Mouse (Mus musculus) 3134 (cell line): Measurements from ENCODE around the gene Rgl3.

Experiments used
- DNase-seq: peaks from one replicate; pipeline ENCODE4 v3.0.0-alpha.2; 2011; ENCODE audit warnings: low spot score; ENCODE audit not compliant: insufficient read length; ENCODE audit errors: extremely low read depth

The Rgl3 gene

DNA sequence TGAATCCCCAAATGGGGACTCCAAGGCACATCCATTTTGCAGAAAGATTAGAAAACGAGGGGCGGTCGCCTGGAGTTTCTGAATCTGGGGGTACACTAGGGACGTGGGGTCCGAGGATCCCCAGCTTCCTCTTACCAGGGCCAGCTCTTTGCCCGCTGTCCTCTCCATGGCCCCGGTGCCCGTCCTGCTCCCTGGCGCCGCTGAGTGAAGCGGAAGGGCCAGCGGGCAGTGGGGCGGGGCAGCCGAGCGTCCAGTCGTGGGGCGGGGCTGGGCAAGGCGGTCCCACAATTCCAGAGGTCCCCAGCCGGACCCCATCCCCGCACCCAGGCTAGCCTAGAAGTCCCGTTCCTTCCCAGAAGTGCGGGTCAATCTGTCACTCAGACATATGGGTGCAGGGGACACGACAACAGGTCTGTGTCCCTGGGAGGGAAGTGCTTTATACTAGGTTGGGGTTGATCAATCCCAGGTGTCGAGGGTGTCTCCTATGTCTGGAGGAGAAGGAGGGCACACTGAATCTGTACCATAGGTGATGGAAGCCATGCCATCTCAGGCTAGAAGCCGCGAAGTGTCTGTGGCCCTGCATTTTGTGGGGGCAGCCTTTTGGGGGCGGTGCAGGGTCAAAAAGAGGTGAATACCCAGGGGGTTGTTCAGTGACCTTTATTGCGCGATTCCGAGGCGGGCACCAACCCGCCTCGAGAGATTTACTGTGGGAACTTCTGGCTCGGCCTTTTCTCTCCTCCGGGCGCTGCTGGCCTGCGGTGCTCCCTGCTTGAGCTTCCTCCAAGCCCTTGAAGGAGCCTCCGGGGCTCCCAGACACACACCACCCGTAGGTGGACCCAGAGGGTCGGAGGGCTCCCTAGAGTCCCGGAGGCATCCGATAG lies at the start of gene Rgl3:
Rgl3 (minus strand) TSS at position 217 of the 881 bp plus-strand sequence.
- DNase-seq, result no peak

DNA sequence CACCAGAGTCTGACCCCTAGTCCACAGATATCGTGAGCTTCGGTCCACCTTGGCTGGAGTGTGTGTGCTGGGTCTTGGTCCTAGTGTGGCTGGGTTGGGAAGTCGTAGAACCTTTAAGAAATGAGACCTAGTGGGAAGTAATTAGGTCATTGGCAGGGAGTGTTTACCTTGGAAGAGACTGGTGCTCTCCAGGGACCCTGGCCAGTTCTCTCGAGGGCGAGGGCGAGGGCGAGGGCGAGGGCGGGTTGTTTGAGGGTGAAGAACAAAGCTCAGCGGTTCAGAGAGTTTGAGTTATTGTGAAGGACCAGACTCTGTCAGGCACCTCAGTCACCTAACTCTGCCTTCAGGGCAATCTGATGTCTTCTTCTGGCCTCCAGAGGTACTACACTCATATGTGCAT lies 48.6 kb upstream of the Rgl3 start:
- no peak for DNase-seq

DNA sequence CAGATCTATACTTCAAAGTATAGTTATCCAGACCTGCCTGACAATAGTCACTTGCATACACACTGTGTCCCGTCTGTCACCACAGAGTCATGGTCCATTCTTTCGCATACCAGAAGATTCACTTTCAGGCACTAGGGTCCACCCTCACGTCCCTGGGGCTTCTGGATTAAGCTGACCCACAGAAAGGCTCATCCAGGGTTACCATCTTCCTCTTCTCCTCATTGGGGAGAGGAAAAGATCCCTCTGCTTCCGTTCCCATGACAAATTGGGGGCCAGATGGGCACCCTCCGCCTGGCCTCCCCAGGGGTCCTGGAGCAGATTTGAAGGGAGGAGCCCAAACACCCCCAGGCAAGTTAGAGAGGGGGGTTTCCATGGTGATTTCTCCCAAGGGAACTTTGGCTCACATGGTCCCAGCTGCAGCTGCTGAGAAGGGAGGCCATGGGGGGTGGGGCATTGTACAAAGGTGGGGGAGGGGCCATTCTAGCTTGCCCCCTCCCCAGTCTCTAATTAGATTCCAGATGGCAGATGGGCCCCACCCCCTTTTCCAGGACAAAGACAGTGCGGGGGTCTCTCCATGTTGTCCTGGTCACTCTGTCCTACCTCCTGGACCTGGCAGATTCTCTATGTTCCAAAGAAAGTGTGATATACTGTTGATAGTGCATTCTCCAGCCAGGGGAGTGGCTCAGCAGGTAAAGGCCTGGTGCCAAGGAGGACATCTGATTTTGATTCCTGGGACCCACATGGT lies 46.2 kb upstream of the Rgl3 start:
- no peak for DNase-seq

DNA sequence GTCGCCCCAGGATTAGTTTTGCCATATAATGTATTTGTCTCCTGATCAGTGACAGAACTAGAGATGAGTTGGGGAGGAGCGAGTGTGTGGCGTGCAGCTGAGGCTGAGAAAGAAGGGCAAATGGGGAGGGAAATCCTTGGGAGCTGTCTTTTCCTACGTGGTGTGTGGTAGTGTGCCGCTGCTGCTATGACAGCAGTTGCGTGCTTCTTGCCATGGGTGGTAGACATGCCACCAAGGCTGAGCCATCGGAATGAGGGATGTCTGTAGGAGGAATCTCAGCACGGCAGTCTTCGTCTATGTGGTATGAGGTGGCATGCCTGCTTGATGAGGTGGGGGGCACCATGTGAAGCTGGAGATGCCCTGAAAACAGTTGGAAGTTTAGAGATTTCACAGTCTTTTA lies 41.1 kb upstream of the Rgl3 start:
- DNase-seq, result no peak

DNA sequence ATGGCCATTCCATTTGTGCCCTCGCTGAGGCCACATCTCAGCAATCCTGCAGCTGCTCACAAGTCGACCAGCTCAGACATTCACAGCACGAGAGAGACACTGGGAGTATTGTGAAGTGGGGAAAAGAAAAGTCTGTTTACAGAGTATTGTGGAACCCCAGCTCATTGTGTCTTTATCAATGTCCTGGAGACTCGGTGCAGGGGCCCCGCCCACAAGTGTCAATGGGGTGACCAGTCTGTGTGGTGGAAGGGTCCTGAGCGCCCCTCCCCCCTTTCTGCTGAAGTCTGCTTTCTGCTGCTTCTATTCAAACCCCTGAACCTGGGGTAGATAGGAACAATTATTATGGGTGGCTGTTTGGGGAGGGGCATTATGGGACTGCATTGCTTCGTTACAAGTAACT lies 39.2 kb upstream of the Rgl3 start:
- no peak for DNase-seq

DNA sequence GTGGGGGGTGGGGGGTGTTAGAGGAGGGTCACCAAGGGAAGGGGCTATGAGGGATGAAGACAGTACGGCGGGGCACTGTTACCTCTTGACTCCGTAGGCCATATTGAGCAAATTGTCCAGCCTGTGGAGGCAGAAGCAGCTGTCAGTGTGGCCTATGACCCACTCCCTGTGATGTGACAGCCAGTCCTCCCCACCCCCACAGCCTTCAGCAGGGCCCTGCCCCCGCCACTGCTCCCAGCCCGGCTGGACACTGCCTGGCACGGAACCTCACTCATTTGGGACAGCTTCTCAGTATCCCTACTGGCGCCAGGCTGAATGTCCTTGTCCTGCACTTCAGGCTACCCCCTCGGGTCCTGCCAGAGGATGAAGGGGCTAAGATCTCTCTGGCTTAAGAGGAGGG lies 35.3 kb upstream of the Rgl3 start:
- no peak for DNase-seq

DNA sequence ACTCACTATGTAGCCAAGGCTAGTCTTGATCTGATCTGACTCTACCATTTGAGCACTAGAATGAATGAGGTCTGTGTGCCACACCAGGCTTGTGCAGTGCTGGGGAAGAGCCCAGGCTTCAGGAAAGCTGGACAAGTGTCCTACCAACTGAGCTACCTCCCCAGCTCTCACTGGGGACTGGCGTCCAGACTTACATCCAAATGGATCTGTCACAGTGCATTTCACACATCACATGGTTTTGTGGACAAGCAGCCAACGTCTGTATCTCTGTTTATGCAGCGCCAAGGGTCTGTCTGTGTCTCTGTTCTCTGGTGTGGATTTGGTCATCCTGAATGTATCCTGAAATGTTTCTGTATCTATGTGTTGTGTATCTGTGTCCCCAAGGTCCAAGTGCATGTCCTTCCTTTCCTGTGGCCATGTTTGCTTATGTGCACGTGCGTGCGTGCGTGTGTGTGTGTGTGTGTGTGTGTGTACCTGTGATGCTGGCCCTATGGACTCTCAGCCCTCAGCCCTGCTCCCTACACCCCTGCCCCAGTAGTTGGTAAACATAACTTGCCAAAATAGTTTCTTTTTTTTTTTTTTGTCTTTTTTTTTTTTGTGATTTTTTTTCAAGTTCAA lies 28.1 kb upstream of the Rgl3 start:
- DNase-seq, result no peak

DNA sequence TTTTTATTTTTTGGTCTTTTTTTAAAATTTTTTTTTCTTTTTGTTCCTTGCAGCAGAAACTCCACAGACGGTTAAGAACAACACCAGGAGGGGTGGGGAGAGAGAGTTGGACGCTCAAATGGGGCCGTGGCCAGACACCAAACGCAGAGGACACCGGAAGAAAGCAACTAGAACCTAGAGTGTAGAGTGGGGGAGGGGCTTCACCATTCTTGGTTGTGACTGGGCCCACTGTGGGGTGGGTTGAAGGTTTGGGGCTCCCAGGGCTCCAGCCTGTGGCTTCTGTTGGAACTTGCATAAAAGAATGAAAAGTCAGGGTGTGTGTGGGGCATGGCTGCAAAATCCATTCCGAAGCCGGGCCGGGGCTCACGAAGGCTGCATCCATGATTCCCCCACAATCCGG lies 27.0 kb upstream of the Rgl3 start:
- no peak for DNase-seq

DNA sequence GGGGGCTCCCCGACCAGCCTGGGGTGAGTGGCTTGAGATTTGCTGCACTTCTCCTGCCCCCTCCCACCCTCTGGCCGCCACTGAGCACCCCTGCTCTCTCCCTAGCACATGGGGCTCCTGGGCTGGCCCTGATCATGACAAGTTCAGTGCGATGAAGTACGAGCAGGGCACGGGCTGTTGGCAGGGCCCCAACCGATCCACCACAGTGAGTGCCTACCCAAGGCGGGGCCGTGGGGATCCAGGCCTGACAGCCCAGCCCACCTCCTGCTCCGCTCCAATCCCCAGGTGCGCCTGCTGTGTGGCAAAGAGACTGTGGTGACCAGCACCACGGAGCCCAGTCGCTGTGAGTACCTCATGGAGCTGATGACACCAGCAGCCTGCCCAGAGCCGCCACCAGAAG lies 23.5 kb upstream of the Rgl3 start:
- no peak for DNase-seq

DNA sequence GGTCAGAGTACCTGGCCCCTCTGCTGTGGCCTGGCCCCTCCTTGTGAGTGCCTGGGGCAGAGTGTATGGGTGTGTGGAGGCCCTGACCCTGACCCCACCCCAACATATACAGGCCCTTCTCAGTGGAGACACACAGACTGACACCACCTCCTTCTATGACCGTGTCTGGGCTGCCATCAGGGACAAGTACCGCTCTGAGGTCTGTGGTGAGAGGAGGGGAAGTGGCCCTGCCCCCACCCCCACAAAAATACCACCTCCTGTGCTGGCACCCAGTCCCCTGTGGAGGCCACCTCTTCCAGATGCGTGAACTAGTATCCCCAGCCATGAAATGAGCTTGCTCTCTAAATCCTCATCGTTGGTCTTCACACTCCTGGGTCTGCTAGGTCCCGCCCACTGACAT lies 21.8 kb upstream of the Rgl3 start:
- DNase-seq, result no peak

DNA sequence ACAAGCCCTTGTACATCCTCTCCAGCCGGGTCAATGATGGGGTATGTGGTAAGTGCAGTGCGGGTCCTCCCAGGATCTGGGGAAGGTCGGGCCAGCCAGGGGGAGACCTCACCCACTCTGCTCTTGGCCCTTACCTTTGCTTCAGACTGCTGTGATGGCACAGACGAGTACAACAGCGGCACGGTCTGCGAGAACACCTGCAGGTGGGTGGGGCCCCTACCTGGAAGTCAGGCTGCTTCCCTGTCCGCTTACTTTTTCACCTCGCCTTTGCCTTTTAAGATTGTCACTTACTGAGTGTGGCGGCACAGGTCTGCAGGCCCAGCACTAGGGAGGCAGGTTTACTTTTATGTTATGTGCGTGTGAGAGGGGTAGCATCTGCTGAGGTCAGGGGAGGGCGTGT lies 15.3 kb upstream of the Rgl3 start:
- no peak for DNase-seq

DNA sequence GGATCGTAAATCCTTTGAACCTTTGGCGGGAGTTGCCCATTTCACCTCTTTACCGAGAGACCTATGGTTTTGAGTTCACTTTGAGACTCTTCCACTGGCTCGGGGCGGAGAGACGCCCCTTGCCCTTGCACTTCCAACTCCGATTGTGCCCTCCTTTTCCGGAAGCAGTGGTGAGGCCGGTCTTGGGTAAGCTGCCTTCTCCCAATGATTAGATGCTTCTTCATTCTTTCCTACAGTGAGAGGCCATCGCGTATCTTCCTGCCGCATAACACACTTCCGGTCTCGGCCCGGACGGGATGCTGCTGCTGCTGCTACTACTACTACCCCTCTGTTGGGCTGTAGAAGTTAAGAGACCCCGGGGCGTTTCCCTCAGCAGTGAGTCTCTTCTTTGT lies 13.9 kb upstream of the Rgl3 start:
- no peak for DNase-seq

DNA sequence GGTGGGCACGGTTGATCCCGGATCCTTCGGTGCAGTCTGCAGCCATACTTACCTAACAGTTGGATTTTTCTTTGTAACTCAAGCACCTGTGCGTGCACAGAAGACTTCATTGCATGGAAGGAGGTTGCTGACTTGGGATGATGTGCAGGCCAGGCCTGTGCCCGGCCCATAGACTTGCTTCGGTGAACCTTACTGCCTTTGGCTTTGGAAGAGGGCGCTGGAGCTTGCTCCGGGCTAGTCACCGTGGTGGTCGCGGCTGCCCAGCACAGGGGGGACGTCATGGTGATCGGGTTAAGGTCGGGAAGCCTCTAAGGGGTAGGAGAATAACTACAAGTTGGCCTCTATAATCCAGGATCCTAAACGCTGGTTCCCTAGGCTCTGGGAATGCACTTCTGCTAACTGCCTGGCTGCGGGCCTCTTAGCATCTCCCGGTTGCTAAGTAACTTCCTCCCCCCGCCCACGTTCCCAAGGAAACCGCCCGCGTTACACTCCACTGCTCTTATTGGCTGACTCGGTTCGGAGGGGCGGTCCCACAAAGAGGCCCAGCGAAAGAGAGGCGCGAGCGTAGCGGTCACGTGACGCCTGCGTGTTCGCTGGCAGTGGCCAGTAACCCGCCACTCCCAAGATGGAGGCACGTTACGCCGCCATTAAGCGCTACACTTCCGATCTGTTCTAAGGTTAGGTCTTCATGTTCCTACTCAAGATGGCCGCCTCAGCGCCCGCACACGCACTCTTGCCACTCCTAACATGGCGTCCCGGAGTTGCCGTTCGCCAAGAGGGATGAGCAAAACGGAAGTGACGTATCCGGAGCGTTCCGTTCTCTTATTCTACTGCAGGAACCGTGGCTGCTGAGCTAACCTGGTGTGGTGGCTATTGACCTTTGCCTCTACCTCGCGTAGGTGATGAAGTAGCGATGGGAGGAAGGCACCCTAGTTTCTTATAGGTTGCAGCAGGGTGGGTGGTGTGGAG lies 13.2 kb upstream of the Rgl3 start, which contains the start of the genes Ccdc151 and Prkcsh:
Ccdc151 (minus strand) TSS at position 441 of the 969 bp plus-strand sequence.
Prkcsh (plus strand) TSS at position 613 of the 969 bp plus-strand sequence.
- peak; percentile 99 for DNase-seq

DNA sequence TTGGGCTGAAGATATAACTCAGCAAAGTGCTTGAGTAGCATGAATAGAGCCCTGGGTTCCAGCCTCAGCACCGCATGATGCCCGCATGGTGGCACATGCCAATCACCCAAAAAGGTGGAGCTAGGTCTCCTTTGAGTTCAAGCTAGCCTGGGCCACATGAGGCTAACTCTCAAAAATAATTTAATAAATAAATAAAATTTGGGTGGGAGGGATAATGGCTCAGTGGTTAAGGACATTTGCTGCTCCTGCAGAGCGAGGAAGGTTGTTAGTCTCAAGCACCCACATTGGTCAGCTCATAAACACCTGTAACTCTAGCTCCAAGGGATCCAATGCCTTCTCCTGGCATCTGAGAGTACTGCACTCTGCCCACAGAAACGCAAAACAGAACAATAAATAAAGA lies 12.4 kb upstream of the Rgl3 start:
- DNase-seq, result no peak

DNA sequence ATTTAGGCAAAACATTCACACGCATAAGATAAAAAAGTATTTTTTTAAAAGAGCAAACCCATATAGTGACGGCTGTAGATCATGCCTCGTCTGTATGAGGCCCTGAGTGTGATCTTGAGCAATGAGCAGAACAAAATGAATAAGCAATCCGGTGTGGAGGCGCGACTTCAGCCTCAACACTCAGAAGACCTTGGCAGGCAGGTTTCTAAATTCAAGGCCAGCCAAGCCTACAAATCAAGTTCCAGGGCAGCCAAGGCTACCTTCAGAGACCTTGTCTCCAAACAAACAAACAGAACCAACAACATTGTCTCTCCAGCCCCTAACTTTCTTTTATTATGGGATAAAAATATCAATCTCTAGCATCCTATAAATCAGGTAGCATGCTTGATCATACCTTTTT lies 11.1 kb upstream of the Rgl3 start:
- DNase-seq, result no peak

DNA sequence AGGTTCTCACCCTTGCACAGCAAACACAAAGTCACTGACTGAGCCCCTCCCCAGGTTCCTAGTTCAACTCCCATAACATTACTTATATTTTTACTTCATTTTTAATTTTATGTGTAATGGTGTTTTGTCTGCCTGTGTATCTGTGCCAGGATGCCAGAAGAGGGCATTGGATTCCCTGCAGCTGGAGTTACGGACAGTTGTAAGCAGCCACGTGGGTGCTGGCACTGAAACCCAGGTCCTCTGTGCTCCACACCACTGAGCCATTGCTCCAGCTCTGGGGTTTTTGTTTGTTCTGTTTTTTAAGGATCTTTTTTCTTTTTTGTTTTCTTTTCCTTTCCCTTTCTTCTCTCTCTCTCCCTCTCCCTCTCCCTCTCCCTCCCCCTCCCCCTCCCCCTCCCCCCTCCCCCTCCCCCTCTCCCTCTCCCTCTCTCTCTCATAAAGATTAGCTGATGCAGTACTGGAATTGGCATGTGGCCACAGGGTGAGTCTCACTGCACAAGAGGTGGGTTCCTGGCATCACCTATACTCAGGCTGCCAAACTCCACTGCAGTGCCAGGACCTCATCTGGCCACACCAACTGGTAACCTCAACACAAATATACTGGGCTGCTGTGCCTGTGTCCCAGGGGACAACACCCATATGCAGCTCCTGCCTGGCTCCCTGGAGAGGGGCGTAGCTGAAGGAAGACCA lies 7.1 kb upstream of the Rgl3 start:
- DNase-seq, result no peak

DNA sequence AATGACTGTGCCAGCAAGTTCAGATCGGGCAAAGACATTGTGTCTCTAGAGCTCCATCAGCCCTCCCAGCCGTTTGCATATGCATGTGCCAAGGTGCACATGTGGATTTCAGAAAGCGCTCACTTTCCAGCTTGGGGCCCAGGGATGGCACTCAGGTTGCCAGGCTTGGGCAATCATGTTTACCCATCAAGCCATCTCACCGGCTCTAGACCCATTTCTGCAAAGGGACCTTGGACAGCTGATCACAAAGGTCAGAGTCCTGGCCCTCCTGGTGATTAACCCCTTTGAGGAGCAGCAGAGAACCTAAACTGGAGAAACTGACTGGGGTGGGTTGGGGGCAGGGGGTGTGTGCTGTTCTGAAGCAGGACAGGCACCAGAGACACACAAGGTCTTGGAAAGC lies 3.0 kb upstream of the Rgl3 start:
- no peak for DNase-seq

DNA sequence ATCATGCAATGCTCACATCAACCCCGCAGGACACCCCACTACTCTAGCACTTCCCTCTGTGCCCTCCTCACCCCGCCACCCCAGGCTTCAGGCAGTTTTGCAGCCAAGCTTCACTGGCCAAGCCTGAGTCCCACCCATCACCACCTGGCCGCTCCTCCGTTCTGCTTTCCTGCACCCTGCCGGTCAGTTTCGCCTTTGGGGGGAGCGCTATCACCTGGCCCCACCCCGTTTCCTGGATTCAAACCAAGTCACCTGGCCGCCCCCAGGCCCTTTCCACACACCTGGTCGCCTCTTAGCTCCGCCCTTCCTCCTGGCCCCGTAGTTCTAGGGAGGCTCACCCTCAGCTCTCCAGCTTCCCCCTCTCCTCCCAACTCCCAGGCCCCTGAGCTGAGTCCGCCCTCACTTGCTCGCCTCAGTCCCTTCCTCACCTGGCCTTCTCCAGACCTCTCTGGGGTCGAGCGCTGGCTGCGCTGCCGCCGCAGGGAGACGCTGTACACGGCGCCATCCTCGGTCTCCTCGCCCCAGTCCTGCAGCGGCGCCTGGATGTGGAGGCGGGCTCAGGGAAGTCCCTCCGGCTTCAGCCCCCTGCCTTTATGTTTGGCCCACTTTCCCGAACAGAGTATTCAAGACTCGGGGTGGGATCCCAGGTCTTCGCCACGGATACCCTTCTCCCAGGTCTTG lies 685 bp downstream of the Rgl3 start:
- DNase-seq, result no peak
